Mouse (Mus musculus) stomach, embryonic 15.5 days (tissue): ENCODE results near the gene Fam136a. TPM values are rescaled to one million over a fixed set of nuclear protein-coding genes. Genes with fewer than 3 reads are reported as not detected.

Source experiments
- ATAC-seq: fragments of 200-750 bp; cut with Nextera tagmentation; 2 replicates; pipeline ENCODE4 v1.8.0; 2017; ENCODE audit warnings: low read depth, moderate number of reproducible peaks, moderate TSS enrichment; ENCODE audit not compliant: insufficient read depth, low FRiP score
- H3K27ac ChIP-seq: fragments of 300-500 bp; sonication (generic); 2 replicates; pipeline ENCODE4 v1.5.1; 2015; ENCODE audit warnings: mild to moderate bottlenecking, inconsistent platforms
- H3K27me3 ChIP-seq: fragments of 300-500 bp; sonication (generic); replicated peaks from 2 replicates; pipeline ENCODE4 v1.6.1; 2015; ENCODE audit warnings: inconsistent platforms
- H3K36me3 ChIP-seq: fragments of 300-500 bp; sonication (generic); 2 replicates; pipeline ENCODE4 v1.6.1; 2015; ENCODE audit warnings: inconsistent platforms
- H3K4me1 ChIP-seq: fragments of 300-500 bp; sonication (generic); 2 replicates; pipeline ENCODE4 v1.6.1; 2015; ENCODE audit warnings: inconsistent platforms
- H3K4me2 ChIP-seq: fragments of 300-500 bp; sonication (generic); 2 replicates; pipeline ENCODE4 v1.6.1; 2015; ENCODE audit warnings: mild to moderate bottlenecking, inconsistent platforms
- H3K4me3 ChIP-seq: fragments of 300-500 bp; sonication (generic); replicated peaks from 2 replicates; pipeline ENCODE4 v1.5.1; 2015; ENCODE audit warnings: inconsistent platforms
- H3K9ac ChIP-seq: fragments of 300-500 bp; sonication (generic); 2 replicates; pipeline ENCODE4 v1.6.1; 2015; ENCODE audit warnings: inconsistent platforms
- H3K9me3 ChIP-seq: fragments of 300-500 bp; sonication (generic); 2 replicates; pipeline ENCODE4 v1.6.1; 2016; ENCODE audit warnings: inconsistent platforms
- WGBS: fragments of 180-500 bp; shearing (Covaris S2); methylation state at CpG from one replicate; pipeline ENCODE4 v1.1.7; 2015; 5-methylcytosine and 5-hydroxymethylcytosine counted together
- polyA plus RNA-seq: library from polyadenylated mRNA; unstranded; fragments of >200 nt; fragmentation: Nextera tagmentation; extraction: Ambion mirVana; gene quantifications from 2 replicates; pipeline ENCODE4 v1.2.1, GENCODE M21; 2015

Fam136a gene
- polyA plus RNA-seq, 1 experiment from 2014 or later, result 124 TPM

DNA sequence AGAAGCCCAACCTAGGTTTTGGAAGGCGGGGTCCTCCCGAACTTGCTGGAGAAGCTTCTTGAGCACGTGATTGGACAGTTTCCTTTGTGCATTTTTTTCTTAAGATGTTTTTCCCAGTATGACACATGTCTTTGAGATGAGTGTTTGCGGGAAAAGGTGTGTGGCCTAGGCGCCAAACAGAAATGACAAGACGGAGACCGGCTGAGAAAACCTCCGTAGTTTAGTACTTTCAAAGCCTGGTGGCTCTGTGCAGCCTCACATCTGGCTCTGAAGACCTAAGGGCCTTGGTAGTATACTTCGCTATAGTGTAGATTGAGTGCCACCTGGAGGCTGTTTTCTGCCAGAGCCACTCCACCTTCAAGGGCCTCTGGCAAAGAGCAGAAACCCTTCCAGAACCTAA, 35.5 kb downstream of the Fam136a start:
- peak overlapping the region; percentile 44 for H3K4me2 ChIP-seq
- peak overlapping the region; percentile 19; the same call in 1 of the 2 replicates for H3K4me3 ChIP-seq
- WGBS, result 2% methylated on average over 9 of the region's 9 CpGs
- H3K9me3 ChIP-seq, result no peaks in the 10 kb centered on the region
- H3K27ac ChIP-seq, result peak overlapping the region; percentile 16; the same call in 1 of the 2 replicates
- ATAC-seq, result peak; percentile 51
- H3K27me3 ChIP-seq, result no peaks in the 10 kb centered on the region
- H3K9ac ChIP-seq, result no peak overlapping the region
- H3K36me3 ChIP-seq, result no peaks in the 10 kb centered on the region
- peaks cover 4% of the 10 kb centered on the region; the same call in 1 of the 2 replicates for H3K4me1 ChIP-seq

DNA sequence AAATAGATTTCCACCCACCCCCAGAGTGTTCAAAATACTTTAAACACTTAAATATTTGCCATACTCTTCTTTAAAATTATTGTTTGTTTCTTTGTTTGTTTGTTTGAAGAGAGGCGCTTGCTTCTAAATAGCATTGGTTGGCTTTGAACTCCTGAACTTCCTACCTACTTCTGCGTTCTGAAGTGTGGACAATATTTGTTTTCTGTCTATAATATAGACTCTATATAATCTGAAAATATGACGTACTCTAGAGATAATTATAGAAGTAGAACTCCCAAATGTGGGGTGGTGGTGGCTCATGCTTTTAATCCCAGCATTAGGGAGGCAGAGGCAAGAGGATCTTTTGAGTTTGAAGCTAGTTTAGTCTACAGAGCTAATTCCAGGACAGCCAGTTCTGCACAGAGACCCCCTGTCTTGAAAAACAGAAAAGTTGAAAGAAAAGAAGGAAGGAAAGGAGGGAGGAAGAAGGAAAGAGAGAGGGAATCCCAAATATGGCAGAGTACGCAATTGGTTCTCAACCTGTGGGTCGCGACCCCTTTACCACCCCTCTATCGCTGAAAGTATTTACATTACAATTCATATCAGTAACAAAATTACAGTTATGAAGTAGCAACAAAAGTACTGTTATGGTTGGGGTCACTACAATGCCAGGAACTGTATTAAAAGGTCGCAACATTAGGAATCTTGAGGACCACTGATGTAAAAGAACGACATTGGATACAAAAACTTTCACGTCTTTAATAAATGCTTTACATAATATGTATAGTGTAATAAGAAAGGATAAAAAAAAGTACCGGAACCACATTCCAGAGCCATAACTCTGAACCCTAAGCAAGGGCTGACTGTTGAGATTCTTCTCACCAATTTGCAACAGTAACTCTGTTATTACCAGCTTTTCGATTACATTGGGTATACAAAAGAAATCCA, 37.5 kb downstream of the Fam136a start:
- Histone ChIP-seq H3K4me3 (peak overlapping the region; percentile 74), H3K27ac (peak overlapping the region; percentile 31; the same call in 1 of the 2 replicates), H3K36me3 (no peaks in the 10 kb centered on the region), H3K4me2 (peak overlapping the region; percentile 62), H3K9ac (no peak overlapping the region), H3K4me1 (no peaks in the 10 kb centered on the region), H3K27me3 (no peaks in the 10 kb centered on the region), H3K9me3 (no peaks in the 10 kb centered on the region)
- WGBS, result 31% methylated on average over 12 of the region's 12 CpGs
- no peak for ATAC-seq

DNA sequence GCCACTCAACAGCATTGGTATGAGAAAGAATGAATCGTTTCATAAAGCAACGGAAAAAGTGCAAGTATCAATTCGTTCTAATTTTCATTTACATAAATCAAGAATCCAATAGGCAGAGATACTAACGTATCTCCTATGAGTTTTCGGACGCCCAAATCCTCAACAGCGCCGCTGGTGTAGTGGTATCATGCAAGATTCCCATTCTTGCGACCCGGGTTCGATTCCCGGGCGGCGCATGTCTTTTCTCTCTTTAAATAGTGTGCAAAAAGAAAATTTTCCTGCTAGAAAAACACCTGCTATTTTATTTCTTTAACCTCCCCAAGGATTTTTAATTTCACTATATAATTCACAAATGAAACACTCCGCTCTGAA, 38.3 kb downstream of the Fam136a start:
- H3K27ac ChIP-seq, result peak overlapping the region; percentile 100
- no peaks in the 10 kb centered on the region for H3K36me3 ChIP-seq
- no peaks in the 10 kb centered on the region for H3K9me3 ChIP-seq
- WGBS, result under 1% methylated on average over 15 of the region's 15 CpGs
- peak overlapping the region; percentile 62 for H3K4me2 ChIP-seq
- H3K9ac ChIP-seq, result no peak overlapping the region
- 0 out of 2 replicates have a peak, but pooled peaks have one; percentile 37 for ATAC-seq
- no peaks in the 10 kb centered on the region for H3K4me1 ChIP-seq
- no peaks in the 10 kb centered on the region for H3K27me3 ChIP-seq
- peak overlapping the region; percentile 74 for H3K4me3 ChIP-seq

DNA sequence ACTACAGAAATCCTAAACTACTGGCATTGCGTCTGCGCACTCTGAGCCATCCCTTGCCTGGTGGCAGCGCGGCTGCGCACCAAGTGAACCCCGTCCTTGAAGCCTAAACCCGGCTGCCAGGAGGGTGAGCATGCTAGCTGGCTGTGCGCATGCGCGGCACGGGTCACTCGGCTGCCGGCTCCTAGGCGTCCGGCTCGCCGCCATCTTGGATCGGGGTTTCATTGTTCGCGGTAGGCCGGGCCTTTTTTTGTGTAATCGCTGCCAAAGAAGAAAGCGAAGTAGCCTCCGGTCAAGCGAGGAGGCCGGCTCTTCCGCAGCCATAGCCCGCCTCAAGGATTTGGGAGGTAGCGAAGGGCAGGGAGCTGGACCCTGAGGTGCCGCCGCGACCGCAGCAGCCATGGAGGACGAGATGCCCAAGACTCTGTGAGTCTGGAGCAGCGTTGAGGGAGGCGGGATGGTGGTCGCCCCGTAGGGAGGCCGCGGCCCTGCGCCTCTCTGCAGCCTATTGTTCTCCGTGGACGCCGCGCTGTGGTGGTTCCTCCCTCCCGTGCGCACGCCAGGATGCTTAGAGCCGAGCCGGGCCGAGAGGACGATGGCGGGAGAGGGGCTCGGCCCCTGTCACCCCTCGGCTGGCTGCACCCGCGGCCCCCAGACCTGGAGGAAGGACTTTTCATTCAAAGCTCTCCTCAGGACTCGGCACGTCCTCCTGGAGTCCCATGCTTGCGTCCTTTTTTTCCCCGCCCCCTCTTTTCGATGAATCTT, 38.8 kb downstream of the Fam136a start, which contains the start of gene Tia1:
TSS of gene Tia1 (plus strand) at position 120 of the 762 bp plus-strand sequence.
- peak within 1 kb of the TSS; percentile 93 for H3K9ac ChIP-seq
- H3K27ac ChIP-seq, result peak within 1 kb of the TSS; percentile 100
- no peaks in the 10 kb centered on the region for H3K36me3 ChIP-seq
- H3K4me3 ChIP-seq, result peak within 1 kb of the TSS; percentile 74
- H3K4me2 ChIP-seq, result peak within 1 kb of the TSS; percentile 62
- under 1% methylated on average over 61 of the region's 62 CpGs for WGBS
- no peaks in the 10 kb centered on the region for H3K27me3 ChIP-seq
- H3K9me3 ChIP-seq, result no peaks in the 10 kb centered on the region
- H3K4me1 ChIP-seq, result no peaks in the 10 kb centered on the region
- ATAC-seq, result peak; percentile 96

DNA sequence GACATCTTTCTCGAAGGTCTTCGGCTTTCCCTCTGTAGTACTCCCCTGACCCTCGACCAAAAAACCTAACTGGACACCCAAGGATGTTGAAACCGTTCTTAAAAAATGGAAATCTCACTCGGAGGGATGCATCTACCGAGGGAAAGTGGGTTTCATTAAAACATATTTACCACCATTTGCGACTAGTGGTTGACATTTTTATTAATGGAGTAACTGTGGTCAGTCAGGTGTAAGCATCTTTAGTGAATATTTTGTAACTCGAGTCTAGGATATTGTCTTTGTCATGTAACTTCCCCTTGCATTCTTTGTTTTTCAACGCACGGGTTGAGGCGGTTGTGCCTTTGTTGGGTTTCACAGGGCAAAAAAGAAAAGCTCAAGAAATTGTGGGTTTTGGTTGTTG, 39.5 kb downstream of the Fam136a start:
- H3K4me3 ChIP-seq, result peak overlapping the region; percentile 74
- H3K4me1 ChIP-seq, result no peaks in the 10 kb centered on the region
- H3K4me2 ChIP-seq, result peak overlapping the region; percentile 62
- H3K9ac ChIP-seq, result peak overlapping the region; percentile 93
- H3K9me3 ChIP-seq, result no peaks in the 10 kb centered on the region
- H3K27ac ChIP-seq, result peak overlapping the region; percentile 100
- no peaks in the 10 kb centered on the region for H3K27me3 ChIP-seq
- ATAC-seq, result no peak
- H3K36me3 ChIP-seq, result no peaks in the 10 kb centered on the region
- under 1% methylated on average over 11 of the region's 11 CpGs for WGBS

DNA sequence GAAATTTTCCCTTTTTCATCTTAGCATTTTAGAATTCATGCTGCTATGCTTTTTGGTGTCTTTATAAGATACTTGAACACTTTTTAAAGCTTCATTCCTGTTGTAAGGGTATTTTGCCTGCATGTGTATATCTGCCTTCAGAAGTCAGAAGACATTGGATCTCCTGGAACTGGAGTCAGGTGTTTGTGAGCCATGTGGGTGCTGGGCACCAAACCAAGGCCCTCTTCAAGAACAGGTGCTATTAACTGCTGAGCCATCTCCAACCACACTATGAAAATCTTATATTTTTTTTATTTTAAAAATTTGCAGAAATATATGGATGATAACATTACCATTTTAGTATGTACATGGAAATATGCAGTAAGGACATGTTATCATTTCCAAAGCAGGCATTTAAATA, 40.9 kb downstream of the Fam136a start:
- ATAC-seq, result no peak
- H3K27ac ChIP-seq, result no peak overlapping the region
- no peak overlapping the region for H3K9ac ChIP-seq
- H3K27me3 ChIP-seq, result no peaks in the 10 kb centered on the region
- no peaks in the 10 kb centered on the region for H3K9me3 ChIP-seq
- no peak overlapping the region for H3K4me2 ChIP-seq
- no peaks in the 10 kb centered on the region for H3K36me3 ChIP-seq
- no peaks in the 10 kb centered on the region for H3K4me1 ChIP-seq
- no peak overlapping the region for H3K4me3 ChIP-seq

DNA sequence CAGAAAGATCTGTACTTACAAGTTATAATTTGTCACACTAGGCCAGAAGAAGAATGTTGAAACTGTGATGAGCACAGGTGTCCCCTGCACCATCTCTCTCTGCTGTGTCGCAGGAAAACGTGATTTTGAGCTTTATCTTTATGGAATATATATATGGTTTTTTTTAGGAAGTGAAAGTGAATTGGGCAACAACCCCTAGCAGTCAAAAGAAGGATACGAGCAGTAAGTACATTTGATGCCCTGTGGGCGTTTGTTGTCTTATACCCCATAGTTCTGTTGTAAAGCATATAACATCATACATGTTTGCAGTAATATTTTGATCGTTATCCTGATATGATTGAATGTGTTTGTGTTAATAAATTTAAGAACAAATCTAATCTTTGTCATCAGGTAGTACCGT, 53.3 kb downstream of the Fam136a start:
- no peak for ATAC-seq
- no peaks in the 10 kb centered on the region for H3K27me3 ChIP-seq
- no peak overlapping the region for H3K4me2 ChIP-seq
- no peak overlapping the region for H3K9ac ChIP-seq
- no peak overlapping the region for H3K27ac ChIP-seq
- H3K36me3 ChIP-seq, result peaks cover 42% of the 10 kb centered on the region
- H3K4me3 ChIP-seq, result no peak overlapping the region
- no peaks in the 10 kb centered on the region for H3K9me3 ChIP-seq
- WGBS, result 85% methylated on average over 6 of the region's 6 CpGs
- H3K4me1 ChIP-seq, result no peaks in the 10 kb centered on the region

DNA sequence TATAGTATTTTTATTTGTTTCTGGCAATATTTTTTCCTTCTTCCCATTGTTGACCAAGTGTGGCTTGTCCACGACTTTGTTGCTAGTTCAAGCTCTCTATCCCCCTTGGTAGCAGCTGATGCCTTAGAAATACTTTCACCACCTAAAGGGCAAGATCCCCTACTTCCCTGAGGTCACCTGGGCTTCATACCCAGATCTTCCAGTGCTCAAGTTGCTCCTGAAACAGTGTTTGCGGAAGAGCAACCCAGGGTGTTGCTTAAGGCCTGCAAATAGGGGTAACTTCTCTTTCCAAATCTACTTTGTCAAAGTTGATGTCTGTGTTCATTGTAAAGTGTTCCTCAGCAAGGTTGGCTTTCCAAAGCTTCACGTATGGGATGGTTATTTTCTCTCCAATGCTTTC, 53.8 kb downstream of the Fam136a start:
- Histone ChIP-seq H3K27ac (no peak overlapping the region), H3K9ac (no peak overlapping the region), H3K4me1 (no peaks in the 10 kb centered on the region), H3K4me2 (no peak overlapping the region), H3K36me3 (peaks cover 42% of the 10 kb centered on the region), H3K27me3 (no peaks in the 10 kb centered on the region), H3K9me3 (no peaks in the 10 kb centered on the region), H3K4me3 (no peak overlapping the region)
- no peak for ATAC-seq
- WGBS, result 88% methylated on average over 3 of the region's 3 CpGs

Other genes starting within 250 kb of the Fam136a start
- gene Tgfa, start 170.4 kb upstream of the Fam136a start, polyA plus RNA-seq, result 5.5 and 5.6 TPM in 2 replicates
- gene Snrpg, start 5.7 kb downstream of the Fam136a start, polyA plus RNA-seq, result 521 and 550 TPM in 2 replicates
- 93.0 and 97.9 TPM in 2 replicates for gene Pcyox1, start 31.5 kb downstream of the Fam136a start, polyA plus RNA-seq
- 158 and 167 TPM in 2 replicates for gene Tia1, start 38.6 kb downstream of the Fam136a start, polyA plus RNA-seq
- not detected in 2 replicates for gene Gm44790, start 61.0 kb downstream of the Fam136a start, polyA plus RNA-seq
- 20.9 and 24.9 TPM in 2 replicates for gene C87436, start 72.7 kb downstream of the Fam136a start, polyA plus RNA-seq
- gene Pcbp1, start 160.7 kb downstream of the Fam136a start, polyA plus RNA-seq, result 518 and 529 TPM in 2 replicates